Mouse (Mus musculus) hindbrain, embryonic 12.5 days (tissue): ENCODE results near the gene Psat1. TPM values are rescaled to one million over a fixed set of nuclear protein-coding genes. Genes with fewer than 3 reads are reported as not detected.

Experiments used
- ATAC-seq: fragments of 200-750 bp; cut with Nextera tagmentation; 2 replicates; pipeline ENCODE4 v1.8.0; 2017; ENCODE audit warnings: moderate TSS enrichment; ENCODE audit not compliant: low FRiP score
- H3K27ac ChIP-seq: fragments of 300-500 bp; sonication (generic); 2 replicates; pipeline ENCODE4 v1.5.1; 2016; ENCODE audit warnings: mild to moderate bottlenecking
- H3K27me3 ChIP-seq: fragments of 300-500 bp; sonication (generic); 2 replicates; pipeline ENCODE4 v1.6.1; 2016; ENCODE audit warnings: mild to moderate bottlenecking
- H3K36me3 ChIP-seq: fragments of 300-500 bp; sonication (generic); 2 replicates; pipeline ENCODE4 v1.6.1; 2016; ENCODE audit warnings: mild to moderate bottlenecking
- H3K4me1 ChIP-seq: fragments of 300-500 bp; sonication (generic); 2 replicates; pipeline ENCODE4 v1.6.1; 2016
- H3K4me2 ChIP-seq: fragments of 300-500 bp; sonication (generic); replicated peaks from 2 replicates; pipeline ENCODE4 v1.6.1; 2016; ENCODE audit warnings: mild to moderate bottlenecking
- H3K4me3 ChIP-seq: fragments of 300-500 bp; sonication (generic); 2 replicates; pipeline ENCODE4 v1.5.1; 2016; ENCODE audit warnings: mild to moderate bottlenecking
- H3K9ac ChIP-seq: fragments of 300-500 bp; sonication (generic); 2 replicates; pipeline ENCODE4 v1.6.1; 2016; ENCODE audit warnings: mild to moderate bottlenecking, moderate library complexity
- H3K9me3 ChIP-seq: fragments of 300-500 bp; sonication (generic); replicated peaks from 2 replicates; pipeline ENCODE4 v1.6.1; 2016; ENCODE audit warnings: mild to moderate bottlenecking
- WGBS: fragments of 180-500 bp; shearing (Covaris S2); methylation state at CpG from one replicate; pipeline ENCODE4 v1.1.7; 2016; 5-methylcytosine and 5-hydroxymethylcytosine counted together
- polyA plus RNA-seq: library from polyadenylated mRNA; unstranded; fragments of >200 nt; fragmentation: Nextera tagmentation; extraction: Ambion mirVana; gene quantifications from 2 replicates; pipeline ENCODE4 v1.2.1, GENCODE M21; 2016

Psat1 gene
- 96.0 and 98.2 TPM in 2 replicates for polyA plus RNA-seq

DNA sequence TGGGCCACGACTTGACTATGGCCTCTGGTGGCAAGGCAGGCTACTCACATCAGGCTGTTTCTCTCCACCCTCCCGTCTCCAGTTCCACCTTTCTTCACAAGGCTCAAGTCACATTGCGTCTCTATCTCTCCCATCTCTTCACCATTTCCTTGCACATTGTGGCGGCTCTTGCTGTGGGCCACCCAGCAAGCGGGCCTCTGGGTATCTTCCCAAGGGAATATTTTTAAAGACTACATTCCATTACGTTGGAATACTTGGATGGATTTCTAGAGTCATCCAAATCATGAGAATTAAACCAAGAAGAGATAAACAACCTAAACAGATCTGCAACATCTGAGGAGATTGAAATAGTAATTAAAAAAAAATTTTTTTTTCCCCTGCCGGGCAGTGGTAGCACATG, at the start of gene Psat1:
Psat1 (minus strand) TSS at position 101 of the 400 bp plus-strand sequence.
- no peak for ATAC-seq
- H3K9me3 ChIP-seq, result no peaks in the 10 kb centered on the region
- no peak within 1 kb of the TSS for H3K27ac ChIP-seq
- H3K4me1 ChIP-seq, result 0 out of 2 replicates have a peak, but pooled peaks cover 4% of the 10 kb centered on the region
- H3K4me2 ChIP-seq, result no peak within 1 kb of the TSS
- no peaks in the 10 kb centered on the region for H3K27me3 ChIP-seq
- 87% methylated on average over 7 of the region's 7 CpGs for WGBS
- H3K9ac ChIP-seq, result no peak within 1 kb of the TSS
- H3K36me3 ChIP-seq, result no peaks in the 10 kb centered on the region
- H3K4me3 ChIP-seq, result no peak within 1 kb of the TSS

DNA sequence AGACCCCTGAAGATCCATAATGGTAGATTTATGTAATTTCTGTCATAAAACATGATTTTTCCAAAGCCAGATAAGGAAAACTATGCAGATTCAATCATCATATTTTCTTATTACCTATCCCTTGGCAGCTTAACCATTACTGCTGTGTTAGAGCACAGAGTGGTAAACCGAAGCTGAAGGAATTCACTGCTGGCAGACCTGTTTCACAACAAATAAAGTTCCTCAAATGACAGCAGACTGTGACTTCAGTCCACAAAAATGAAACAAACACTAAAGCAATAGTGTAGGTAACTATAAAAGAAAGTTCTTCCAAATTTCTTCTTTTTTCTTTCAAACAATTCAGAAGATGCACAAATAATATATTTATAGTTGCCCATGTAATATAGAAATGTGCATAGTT, 43.0 kb upstream of the Psat1 start:
- WGBS, result 89% methylated on average over 1 of the region's 1 CpGs
- ATAC-seq, result no peak

DNA sequence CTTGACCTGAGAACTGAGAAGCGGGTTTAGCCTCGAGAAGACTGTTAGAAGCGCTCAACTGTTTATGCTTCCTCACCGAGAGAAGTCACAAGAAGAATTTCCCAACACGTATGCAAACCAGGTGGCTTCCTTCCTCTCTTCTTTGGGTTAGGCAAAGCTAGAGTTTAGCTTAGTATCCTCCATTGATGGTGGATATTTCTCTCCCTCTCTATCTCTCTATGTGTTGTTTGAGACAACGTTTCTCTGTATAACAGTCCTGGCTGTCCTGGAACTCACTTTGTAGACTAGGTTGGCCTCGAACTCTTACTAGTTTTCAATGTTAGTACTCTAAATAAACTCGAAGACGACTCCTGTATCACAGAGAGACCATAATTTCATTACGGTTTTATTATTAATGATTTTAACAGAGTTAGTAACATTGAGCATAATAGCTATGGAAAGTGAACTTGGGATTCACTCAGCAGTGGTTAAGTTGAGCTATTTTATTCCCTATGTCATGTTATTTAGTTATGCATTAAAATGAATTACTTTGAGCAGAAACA, 38.1 kb upstream of the Psat1 start:
- H3K27me3 ChIP-seq, result no peaks in the 10 kb centered on the region
- no peak for ATAC-seq
- H3K36me3 ChIP-seq, result 0 out of 2 replicates have a peak, but pooled peaks cover 4% of the 10 kb centered on the region
- H3K4me2 ChIP-seq, result peak overlapping the region; percentile 63
- no peaks in the 10 kb centered on the region for H3K9me3 ChIP-seq
- H3K4me3 ChIP-seq, result peak overlapping the region; percentile 81
- WGBS, result 30% methylated on average over 10 of the region's 10 CpGs
- peak overlapping the region; percentile 38; the same call in 1 of the 2 replicates for H3K9ac ChIP-seq
- peaks cover 21% of the 10 kb centered on the region for H3K4me1 ChIP-seq
- H3K27ac ChIP-seq, result peak overlapping the region; percentile 94; the same call in 1 of the 2 replicates

More for the DNA sequence above, 43.0 kb upstream of the Psat1 start:
- no peak overlapping the region for H3K4me3 ChIP-seq
- H3K27me3 ChIP-seq, result no peaks in the 10 kb centered on the region
- no peak overlapping the region for H3K9ac ChIP-seq
- no peak overlapping the region for H3K27ac ChIP-seq
- H3K4me2 ChIP-seq, result no peak overlapping the region
- H3K4me1 ChIP-seq, result peaks cover 3% of the 10 kb centered on the region
- 0 out of 2 replicates have a peak, but pooled peaks cover 5% of the 10 kb centered on the region for H3K36me3 ChIP-seq
- no peaks in the 10 kb centered on the region for H3K9me3 ChIP-seq

DNA sequence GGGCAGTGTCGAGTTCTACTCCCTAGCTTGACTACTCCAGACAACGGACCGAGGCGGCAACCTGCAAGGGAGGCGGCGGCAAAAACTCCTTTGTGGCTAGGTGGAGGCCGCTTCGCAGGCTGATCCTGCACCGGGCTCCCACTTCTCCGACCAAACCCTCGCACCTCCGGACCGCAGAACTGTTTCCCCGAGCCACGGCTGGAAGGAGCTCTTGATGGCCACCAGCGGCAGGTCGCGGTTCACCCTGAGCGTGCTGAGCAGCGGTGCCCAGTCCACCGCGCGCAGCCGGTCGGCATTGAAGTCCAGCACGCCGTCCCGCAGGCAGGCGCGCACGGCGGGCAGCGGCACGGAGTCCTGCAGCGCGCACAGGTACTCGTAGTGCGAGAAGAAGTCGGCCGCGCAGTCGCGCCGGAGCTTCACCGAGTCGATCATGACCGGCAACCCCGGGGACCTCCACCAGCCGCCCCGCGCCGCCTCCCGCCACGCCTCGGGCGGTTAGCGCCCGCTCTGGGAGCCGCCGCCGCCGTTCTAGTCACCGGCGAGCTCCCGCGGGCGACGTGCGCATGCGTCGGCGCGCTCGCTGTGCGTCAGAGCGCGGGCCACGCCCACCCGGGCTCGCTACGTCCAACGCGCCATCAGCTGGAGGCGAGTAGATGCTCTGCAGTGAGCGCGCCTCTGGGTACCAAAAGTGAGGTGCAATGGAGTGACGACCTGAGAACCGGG, 37.5 kb upstream of the Psat1 start, which contains the start of gene Cep78:
Cep78 (minus strand) TSS at position 541 of the 723 bp plus-strand sequence.
- peak; percentile 91 for ATAC-seq
- peaks cover 7% of the 10 kb centered on the region; the same call in 1 of the 2 replicates for H3K36me3 ChIP-seq
- H3K27ac ChIP-seq, result peak within 1 kb of the TSS; percentile 94
- peaks cover 21% of the 10 kb centered on the region for H3K4me1 ChIP-seq
- no peaks in the 10 kb centered on the region for H3K27me3 ChIP-seq
- under 1% methylated on average over 88 of the region's 88 CpGs for WGBS
- peak within 1 kb of the TSS; percentile 89 for H3K9ac ChIP-seq
- H3K4me2 ChIP-seq, result peak within 1 kb of the TSS; percentile 63
- peak within 1 kb of the TSS; percentile 81 for H3K4me3 ChIP-seq
- H3K9me3 ChIP-seq, result no peaks in the 10 kb centered on the region

DNA sequence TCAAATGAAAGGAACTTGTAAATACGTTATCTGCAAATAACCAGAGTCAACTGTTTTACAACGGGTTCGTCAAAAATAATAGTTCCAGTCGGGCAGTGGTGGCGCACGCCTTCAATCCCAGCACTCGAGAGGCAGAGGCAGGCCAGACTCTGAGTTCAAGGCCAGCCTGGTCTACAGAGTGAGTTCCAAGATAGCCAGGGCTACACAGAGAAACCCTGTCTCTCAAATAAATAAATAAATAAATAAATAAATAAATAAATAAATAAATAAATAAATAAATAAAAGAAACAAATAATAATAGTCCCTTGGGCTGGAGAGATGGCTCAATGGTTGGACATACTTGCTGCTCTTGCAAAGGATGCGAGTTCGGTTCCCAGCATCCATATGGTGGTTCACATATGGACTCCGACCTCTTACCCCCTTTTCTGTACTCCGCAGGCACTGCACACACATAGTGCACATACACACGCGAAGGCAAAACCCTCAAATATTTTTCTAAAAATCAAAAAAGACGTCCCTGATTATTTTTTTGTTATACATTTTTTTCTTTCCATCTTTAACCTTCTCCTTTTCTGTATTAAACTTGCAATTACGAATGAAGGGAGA, 36.7 kb upstream of the Psat1 start:
- H3K27me3 ChIP-seq, result no peaks in the 10 kb centered on the region
- H3K27ac ChIP-seq, result peak overlapping the region; percentile 94
- H3K4me3 ChIP-seq, result peak overlapping the region; percentile 81
- ATAC-seq, result no peak
- no peaks in the 10 kb centered on the region for H3K9me3 ChIP-seq
- WGBS, result 52% methylated on average over 15 of the region's 15 CpGs
- peak overlapping the region; percentile 89 for H3K9ac ChIP-seq
- peaks cover 21% of the 10 kb centered on the region for H3K4me1 ChIP-seq
- peak overlapping the region; percentile 63 for H3K4me2 ChIP-seq
- peaks cover 8% of the 10 kb centered on the region for H3K36me3 ChIP-seq

DNA sequence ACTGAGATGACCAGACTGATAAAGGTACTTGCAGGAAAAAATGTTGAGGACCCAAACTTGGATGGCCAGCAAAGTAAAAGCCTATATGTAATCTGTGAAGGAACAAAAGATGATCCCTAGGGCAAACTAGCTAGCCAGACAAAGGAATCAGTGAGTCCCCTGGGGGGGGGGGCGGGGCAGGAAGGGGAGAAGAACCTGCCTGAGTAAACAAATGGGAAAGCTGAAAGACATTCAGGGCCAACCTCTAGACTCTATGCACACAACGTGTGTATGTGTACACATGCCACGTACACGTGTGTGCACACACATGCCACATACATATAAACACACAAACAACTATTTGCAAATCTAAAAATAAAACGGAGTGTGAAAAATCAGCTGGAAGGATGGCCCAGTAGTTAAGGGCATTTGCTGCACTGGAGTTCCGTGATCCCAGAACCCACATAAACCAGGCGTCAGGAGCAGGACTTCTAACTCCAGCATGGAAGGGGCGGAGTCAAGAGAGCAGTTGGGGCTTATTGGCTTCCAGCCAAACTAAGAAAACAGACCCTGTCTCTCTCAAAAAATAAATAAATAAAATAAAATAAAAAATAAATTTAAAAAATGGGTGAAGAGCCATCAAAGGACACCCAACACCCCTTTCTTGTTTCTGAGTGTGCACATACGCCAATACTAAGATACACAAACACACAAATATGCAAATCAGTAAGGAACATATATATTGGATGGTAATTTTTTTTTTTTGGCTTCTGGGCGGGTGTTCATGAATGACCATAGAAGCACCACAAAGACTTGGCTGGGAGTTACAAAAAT, 36.0 kb upstream of the Psat1 start:
- Histone ChIP-seq H3K9ac (0 out of 2 replicates have a peak overlapping the region, but pooled peaks have one; percentile 32), H3K9me3 (no peaks in the 10 kb centered on the region), H3K4me2 (peak overlapping the region; percentile 63), H3K4me1 (peaks cover 21% of the 10 kb centered on the region), H3K36me3 (peaks cover 14% of the 10 kb centered on the region), H3K27me3 (no peaks in the 10 kb centered on the region), H3K4me3 (peak overlapping the region; percentile 14; the same call in 1 of the 2 replicates), H3K27ac (no peak overlapping the region)
- WGBS, result 44% methylated on average over 9 of the region's 10 CpGs
- no peak for ATAC-seq

DNA sequence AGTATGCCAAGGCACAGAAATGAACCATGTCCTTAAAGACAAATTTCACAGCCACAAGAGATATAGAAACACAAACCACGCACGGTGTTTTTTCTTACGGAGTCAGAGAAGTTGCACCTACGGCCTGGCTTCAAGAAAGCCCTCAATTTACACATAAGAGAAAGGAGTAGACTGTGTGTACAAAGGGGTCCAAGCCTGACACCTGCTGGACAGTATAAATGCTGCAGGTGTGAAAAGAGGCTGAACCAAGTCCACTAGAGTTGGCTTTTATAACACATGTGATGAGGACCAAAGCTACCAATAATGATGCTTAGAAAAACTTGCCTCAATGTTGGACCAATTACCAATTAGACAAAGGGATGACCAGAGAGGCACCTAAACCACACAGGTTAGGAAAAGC, 34.7 kb upstream of the Psat1 start:
- ATAC-seq, result no peak
- H3K4me3 ChIP-seq, result no peak overlapping the region
- H3K4me2 ChIP-seq, result no peak overlapping the region
- H3K27ac ChIP-seq, result peak overlapping the region; percentile 23; the same call in 1 of the 2 replicates
- no peaks in the 10 kb centered on the region for H3K27me3 ChIP-seq
- no peaks in the 10 kb centered on the region for H3K9me3 ChIP-seq
- H3K9ac ChIP-seq, result no peak overlapping the region
- 72% methylated on average over 4 of the region's 4 CpGs for WGBS
- peaks cover 25% of the 10 kb centered on the region for H3K36me3 ChIP-seq
- peaks cover 21% of the 10 kb centered on the region for H3K4me1 ChIP-seq

DNA sequence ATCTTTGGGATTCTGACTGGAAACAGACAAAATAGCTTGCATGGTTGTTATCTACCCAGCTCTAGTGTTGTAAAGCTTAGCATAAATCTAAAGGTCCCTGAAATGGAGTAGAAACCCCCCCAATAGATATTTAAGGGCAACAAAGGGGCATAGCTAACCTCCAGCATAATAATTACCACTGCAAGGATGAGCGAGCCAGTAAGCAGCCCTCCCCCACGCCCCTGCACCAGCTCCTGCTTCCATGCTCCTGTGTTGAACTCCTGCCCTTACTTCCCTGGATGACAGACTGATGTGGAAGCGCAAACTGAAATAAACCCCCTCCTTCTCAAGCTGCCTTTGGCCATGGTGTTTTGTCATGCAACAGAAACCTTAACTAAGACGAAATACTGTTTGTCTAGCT, 26.2 kb upstream of the Psat1 start:
- Histone ChIP-seq H3K9me3 (no peaks in the 10 kb centered on the region), H3K36me3 (peaks cover 88% of the 10 kb centered on the region), H3K4me2 (no peak overlapping the region), H3K4me1 (no peaks in the 10 kb centered on the region), H3K9ac (no peak overlapping the region), H3K27me3 (no peaks in the 10 kb centered on the region), H3K27ac (no peak overlapping the region), H3K4me3 (no peak overlapping the region)
- no peak for ATAC-seq
- 70% methylated on average over 4 of the region's 4 CpGs for WGBS

DNA sequence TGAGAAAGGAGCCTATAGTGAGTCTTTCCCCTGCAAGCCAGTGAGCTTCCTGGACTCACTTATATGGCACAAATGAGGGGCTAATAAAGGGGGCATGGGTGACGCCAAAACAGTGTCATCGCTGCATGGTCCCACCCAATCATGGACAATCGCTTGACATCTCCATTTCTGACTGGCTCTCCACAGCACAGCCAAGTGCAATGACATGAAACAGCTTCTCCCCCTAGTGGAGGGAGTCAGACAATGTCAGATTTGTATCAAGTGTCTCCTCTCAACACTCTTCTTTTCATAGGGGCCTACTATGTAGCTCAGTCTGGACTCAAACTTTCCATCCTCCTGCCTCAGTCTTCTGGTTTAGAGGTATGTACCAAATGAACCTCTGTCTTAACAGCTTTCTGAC, 17.9 kb upstream of the Psat1 start:
- Histone ChIP-seq H3K27me3 (no peaks in the 10 kb centered on the region), H3K27ac (no peak overlapping the region), H3K9me3 (no peaks in the 10 kb centered on the region), H3K9ac (no peak overlapping the region), H3K4me3 (no peak overlapping the region), H3K4me2 (no peak overlapping the region), H3K36me3 (peaks cover 74% of the 10 kb centered on the region), H3K4me1 (no peaks in the 10 kb centered on the region; the same call in 1 of the 2 replicates)
- peak; percentile 69 for ATAC-seq
- 70% methylated on average over 3 of the region's 3 CpGs for WGBS

DNA sequence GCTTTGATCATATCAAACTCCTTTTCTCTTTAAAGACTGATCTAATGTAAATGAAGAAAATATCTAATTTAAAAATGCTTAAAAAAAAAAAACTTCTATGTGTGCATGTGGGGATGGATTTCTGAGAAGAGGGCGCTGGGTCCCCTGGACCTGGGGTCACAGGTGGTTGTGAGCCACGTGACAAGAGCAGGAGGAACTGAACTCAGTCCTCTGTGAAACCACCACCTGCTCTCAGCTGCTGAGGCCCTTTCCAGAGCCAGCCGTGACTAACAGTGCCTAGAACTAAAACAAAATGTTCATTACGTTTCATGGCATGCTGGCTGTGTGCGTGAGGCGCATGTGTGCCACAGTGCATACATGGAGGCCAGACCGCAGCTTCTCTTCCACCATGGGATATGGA, 17.4 kb upstream of the Psat1 start:
- Histone ChIP-seq H3K27me3 (no peaks in the 10 kb centered on the region), H3K9ac (no peak overlapping the region), H3K27ac (no peak overlapping the region), H3K4me2 (no peak overlapping the region), H3K4me1 (no peaks in the 10 kb centered on the region; the same call in 1 of the 2 replicates), H3K9me3 (no peaks in the 10 kb centered on the region), H3K36me3 (peaks cover 74% of the 10 kb centered on the region), H3K4me3 (no peak overlapping the region)
- no peak for ATAC-seq
- WGBS, result 93% methylated on average over 7 of the region's 7 CpGs

DNA sequence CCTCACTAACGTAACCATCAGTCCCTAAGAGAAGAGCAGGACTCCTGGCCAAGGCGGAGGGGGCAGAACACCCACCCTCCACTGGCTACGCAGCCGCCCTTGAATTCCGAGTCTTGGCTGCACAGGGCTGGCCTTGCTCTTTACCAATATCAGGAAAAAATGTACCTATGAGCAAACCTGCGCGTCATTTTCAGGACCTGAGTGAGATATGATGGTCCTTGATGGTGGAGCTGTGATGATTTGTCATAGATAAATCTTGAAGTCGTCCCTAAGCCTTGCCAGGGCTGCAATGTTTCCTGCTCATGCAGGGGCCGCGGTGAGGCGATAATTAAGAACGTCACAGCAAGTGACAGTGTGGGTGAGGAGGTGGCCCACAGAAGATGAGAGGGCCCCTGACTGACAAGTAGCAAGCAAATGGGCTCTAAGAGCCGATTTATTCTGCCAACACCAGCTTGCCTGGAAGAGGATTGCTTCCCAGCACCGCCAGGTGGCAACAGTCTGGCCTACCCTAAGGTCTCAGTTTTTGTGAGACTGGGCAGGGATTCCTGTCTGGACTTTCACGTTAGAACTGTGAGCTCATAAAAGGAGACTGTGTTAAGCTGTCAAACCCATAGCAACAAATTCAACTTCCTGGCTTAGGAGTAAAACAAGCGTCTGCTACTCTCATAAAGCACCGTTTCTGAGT, 16.0 kb upstream of the Psat1 start:
- Histone ChIP-seq H3K9ac (no peak overlapping the region), H3K27ac (no peak overlapping the region), H3K27me3 (no peaks in the 10 kb centered on the region), H3K36me3 (peaks cover 72% of the 10 kb centered on the region), H3K4me3 (no peak overlapping the region), H3K9me3 (no peaks in the 10 kb centered on the region), H3K4me1 (no peaks in the 10 kb centered on the region; the same call in 1 of the 2 replicates), H3K4me2 (no peak overlapping the region)
- no peak for ATAC-seq
- WGBS, result 92% methylated on average over 17 of the region's 17 CpGs
